Mouse (Mus musculus) E14TG2a.4 (cell line): Measurements from ENCODE around the gene Egr4.

Experiments
- CTCF ChIP-seq: conservative IDR thresholded peaks from 2 replicates; pipeline ENCODE4 v1.5.1; 2014; ENCODE audit warnings: low read length
- NANOG ChIP-seq: IDR thresholded peaks from 2 replicates; pipeline ENCODE4 v1.6.1; 2014; ENCODE audit warnings: borderline replicate concordance, low read length, mixed read lengths
- POU5F1 ChIP-seq: IDR thresholded peaks from 2 replicates; pipeline ENCODE4 v1.6.1; 2014; ENCODE audit warnings: low read length, borderline replicate concordance

DNA sequence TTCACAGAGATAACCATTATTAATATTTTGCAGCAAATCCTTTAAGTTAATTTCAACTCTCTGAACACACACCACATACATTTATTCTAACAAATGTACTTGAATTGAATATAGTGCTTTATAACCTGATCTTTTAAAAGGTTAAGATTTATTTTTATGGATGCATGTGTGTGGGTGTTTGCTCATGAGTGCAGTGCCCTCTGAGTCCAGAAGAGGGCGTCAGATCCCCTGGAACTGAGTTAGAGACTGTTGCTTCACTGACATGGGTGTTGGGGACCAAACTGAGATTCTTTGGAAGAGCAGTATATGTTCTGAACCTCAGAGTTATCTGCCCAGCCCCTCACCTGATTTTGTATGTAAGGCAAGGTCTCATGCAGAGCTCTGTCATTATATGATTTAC lies 49.0 kb upstream of the Egr4 start:
- peak; percentile 53; the same call in 1 of the 2 replicates for TF ChIP-seq CTCF
- TF ChIP-seq NANOG, result no peak
- TF ChIP-seq POU5F1, result no peak
